Mouse (Mus musculus): Measurements from ENCODE around the gene Selenoh.

GRCm38 (mm10) chr2:84622668-84623067 lies 47.9 kb downstream of the Selenoh start:
- TF ChIP-seq TAL1 (IDR thresholded peaks at IDR 0.05; ENCODE audit: low read length) (no peak), GATA1 (IDR thresholded peaks at IDR 0.05; ENCODE audit: low read length) (no peak)

Data from erythroblast, embryonic 14.5 days (primary cell).